Mouse (Mus musculus): ENCODE data around the gene Tsx. TPM values are rescaled to one million over a fixed set of nuclear protein-coding genes. Genes with fewer than 3 reads are reported as not detected.
"Not testable (repeated sequence)": the region's sequence is repeated elsewhere in the genome, so short reads cannot be mapped to it uniquely, and the experiment has no call there.

Tsx gene
- polyA plus RNA-seq, 1 experiment from 2014 or later, result not detected

GRCm38 (mm10) chrX:103432293-103432692, 18.0 kb downstream of the Tsx start:
- H3K9me3 ChIP-seq (replicated peaks), result no peaks in the 10 kb centered on the region
- peaks cover 47% of the 10 kb centered on the region for H3K27me3 ChIP-seq (replicated peaks)
- H3K27ac ChIP-seq (ENCODE audit: poor library complexity, severe bottlenecking), result no peak overlapping the region
- H3K4me2 ChIP-seq, result no peak overlapping the region
- WGBS, result 72% methylated on average over 7 of the region's 7 CpGs
- H3K9ac ChIP-seq, result no peak overlapping the region
- no peaks in the 10 kb centered on the region for H3K4me1 ChIP-seq (replicated peaks)
- H3K4me3 ChIP-seq, result no peak overlapping the region
- H3K36me3 ChIP-seq, result no peaks in the 10 kb centered on the region
- no peak for ATAC-seq (ENCODE audit: insufficient number of reproducible peaks, low FRiP score)

- Histone ChIP-seq H3K27me3 (replicated peaks) (peaks cover 55% of the 10 kb centered on the region), H3K27ac (ENCODE audit: poor library complexity, severe bottlenecking) (no peak overlapping the region), H3K4me2 (no peak overlapping the region), H3K9me3 (replicated peaks) (no peaks in the 10 kb centered on the region), H3K4me3 (no peak overlapping the region), H3K4me1 (replicated peaks) (no peaks in the 10 kb centered on the region), H3K36me3 (no peaks in the 10 kb centered on the region), H3K9ac (no peak overlapping the region)
- ATAC-seq (ENCODE audit: insufficient number of reproducible peaks, low FRiP score), result no peak
- WGBS, result 14% methylated on average over 9 of the region's 9 CpGs
Measured at GRCm38 (mm10) chrX:103438023-103438422, 23.8 kb downstream of the Tsx start.

- ATAC-seq (ENCODE audit: insufficient number of reproducible peaks, low FRiP score), result no peak
- Histone ChIP-seq H3K4me3 (no peak overlapping the region), H3K9me3 (replicated peaks) (no peaks in the 10 kb centered on the region), H3K27ac (ENCODE audit: poor library complexity, severe bottlenecking) (no peak overlapping the region), H3K27me3 (replicated peaks) (peaks cover 56% of the 10 kb centered on the region), H3K36me3 (no peaks in the 10 kb centered on the region), H3K9ac (no peak overlapping the region), H3K4me1 (replicated peaks) (no peaks in the 10 kb centered on the region), H3K4me2 (no peak overlapping the region)
- WGBS, result 0% methylated on average over 1 of the region's 1 CpGs
Measured at GRCm38 (mm10) chrX:103440803-103441202, 26.5 kb downstream of the Tsx start.

- no peaks in the 10 kb centered on the region for H3K9me3 ChIP-seq (replicated peaks)
- H3K4me3 ChIP-seq, result no peak overlapping the region
- H3K4me1 ChIP-seq (replicated peaks), result no peaks in the 10 kb centered on the region
- WGBS, result 34% methylated on average over 7 of the region's 7 CpGs
- no peaks in the 10 kb centered on the region for H3K36me3 ChIP-seq
- H3K27me3 ChIP-seq (replicated peaks), result peaks cover 48% of the 10 kb centered on the region
- H3K9ac ChIP-seq, result no peak overlapping the region
- no peak overlapping the region for H3K27ac ChIP-seq (ENCODE audit: poor library complexity, severe bottlenecking)
- ATAC-seq (ENCODE audit: insufficient number of reproducible peaks, low FRiP score), result no peak
- no peak overlapping the region for H3K4me2 ChIP-seq
Measured at GRCm38 (mm10) chrX:103443755-103444154, 29.5 kb downstream of the Tsx start.

- Histone ChIP-seq H3K27me3 (replicated peaks) (peaks cover 32% of the 10 kb centered on the region), H3K9ac (no peak overlapping the region), H3K4me2 (peak overlapping the region; percentile 75), H3K27ac (ENCODE audit: poor library complexity, severe bottlenecking) (no peak overlapping the region), H3K4me3 (peak overlapping the region; percentile 44), H3K36me3 (no peaks in the 10 kb centered on the region), H3K9me3 (replicated peaks) (no peaks in the 10 kb centered on the region), H3K4me1 (replicated peaks) (no peaks in the 10 kb centered on the region)
- WGBS, result 7% methylated on average over 34 of the region's 34 CpGs
- no peak for ATAC-seq (ENCODE audit: insufficient number of reproducible peaks, low FRiP score)
Measured at GRCm38 (mm10) chrX:103447539-103448169, 33.4 kb downstream of the Tsx start.

GRCm38 (mm10) chrX:103448429-103448828, 34.2 kb downstream of the Tsx start:
- Histone ChIP-seq H3K4me2 (peak overlapping the region; percentile 75), H3K27me3 (replicated peaks) (peaks cover 32% of the 10 kb centered on the region), H3K4me3 (peak overlapping the region; percentile 44)
- H3K9me3 ChIP-seq (replicated peaks); H3K4me1 ChIP-seq (replicated peaks); H3K36me3 ChIP-seq; ATAC-seq (ENCODE audit: insufficient number of reproducible peaks, low FRiP score); H3K9ac ChIP-seq; H3K27ac ChIP-seq (ENCODE audit: poor library complexity, severe bottlenecking): not testable (repeated sequence)
- 35% methylated on average over 12 of the region's 13 CpGs for WGBS

GRCm38 (mm10) chrX:103448943-103449722, 34.9 kb downstream of the Tsx start:
- not testable (repeated sequence) for H3K36me3 ChIP-seq; H3K27ac ChIP-seq (ENCODE audit: poor library complexity, severe bottlenecking); H3K4me2 ChIP-seq; H3K9ac ChIP-seq; ATAC-seq (ENCODE audit: insufficient number of reproducible peaks, low FRiP score); H3K9me3 ChIP-seq (replicated peaks); H3K4me1 ChIP-seq (replicated peaks); H3K4me3 ChIP-seq
- H3K27me3 ChIP-seq (replicated peaks), result peaks cover 29% of the 10 kb centered on the region
- WGBS, result 60% methylated on average over 24 of the region's 27 CpGs

GRCm38 (mm10) chrX:103452815-103453214, 38.5 kb downstream of the Tsx start:
- no peak overlapping the region for H3K27ac ChIP-seq (ENCODE audit: poor library complexity, severe bottlenecking)
- H3K9me3 ChIP-seq (replicated peaks), result no peaks in the 10 kb centered on the region
- H3K27me3 ChIP-seq (replicated peaks), result peaks cover 14% of the 10 kb centered on the region
- WGBS, result 73% methylated on average over 6 of the region's 6 CpGs
- H3K4me3 ChIP-seq, result no peak overlapping the region
- no peaks in the 10 kb centered on the region for H3K36me3 ChIP-seq
- no peak for ATAC-seq (ENCODE audit: insufficient number of reproducible peaks, low FRiP score)
- H3K4me1 ChIP-seq (replicated peaks), result no peaks in the 10 kb centered on the region
- H3K9ac ChIP-seq, result no peak overlapping the region
- no peak overlapping the region for H3K4me2 ChIP-seq

- 73% methylated on average over 5 of the region's 5 CpGs for WGBS
- Histone ChIP-seq H3K4me2 (no peak overlapping the region), H3K4me3 (no peak overlapping the region), H3K36me3 (no peaks in the 10 kb centered on the region), H3K27me3 (replicated peaks) (no peaks in the 10 kb centered on the region), H3K9ac (no peak overlapping the region), H3K27ac (ENCODE audit: poor library complexity, severe bottlenecking) (no peak overlapping the region), H3K4me1 (replicated peaks) (no peaks in the 10 kb centered on the region), H3K9me3 (replicated peaks) (no peaks in the 10 kb centered on the region)
- no peak for ATAC-seq (ENCODE audit: insufficient number of reproducible peaks, low FRiP score)
Measured at GRCm38 (mm10) chrX:103460056-103460455, 45.8 kb downstream of the Tsx start.

GRCm38 (mm10) chrX:103468998-103469397, 54.7 kb downstream of the Tsx start:
- ATAC-seq (ENCODE audit: insufficient number of reproducible peaks, low FRiP score), result no peak
- H3K27ac ChIP-seq (ENCODE audit: poor library complexity, severe bottlenecking), result no peak overlapping the region
- H3K36me3 ChIP-seq, result no peaks in the 10 kb centered on the region
- 77% methylated on average over 2 of the region's 2 CpGs for WGBS
- no peak overlapping the region for H3K4me3 ChIP-seq
- no peaks in the 10 kb centered on the region for H3K9me3 ChIP-seq (replicated peaks)
- H3K4me2 ChIP-seq, result no peak overlapping the region
- H3K4me1 ChIP-seq (replicated peaks), result no peaks in the 10 kb centered on the region
- no peaks in the 10 kb centered on the region for H3K27me3 ChIP-seq (replicated peaks)
- H3K9ac ChIP-seq, result no peak overlapping the region

GRCm38 (mm10) chrX:103472346-103472745, 58.1 kb downstream of the Tsx start:
- Histone ChIP-seq H3K27ac (ENCODE audit: poor library complexity, severe bottlenecking) (no peak overlapping the region), H3K27me3 (replicated peaks) (no peaks in the 10 kb centered on the region), H3K4me1 (replicated peaks) (no peaks in the 10 kb centered on the region), H3K36me3 (no peaks in the 10 kb centered on the region), H3K9me3 (replicated peaks) (no peaks in the 10 kb centered on the region), H3K4me2 (no peak overlapping the region), H3K4me3 (no peak overlapping the region), H3K9ac (no peak overlapping the region)
- ATAC-seq (ENCODE audit: insufficient number of reproducible peaks, low FRiP score), result no peak
- 75% methylated on average over 3 of the region's 3 CpGs for WGBS
